Mouse (Mus musculus) kidney, adult 2 months (tissue): Measurements from ENCODE around the gene Slc22a17.

Experiments used
- CTCF ChIP-seq: fragments of 200-500 bp; conservative IDR thresholded peaks from 2 replicates; pipeline ENCODE4 v1.5.1; 2011; ENCODE audit warnings: low read depth, mild to moderate bottlenecking, control low read depth, low read length, moderate library complexity, mixed read lengths; ENCODE audit not compliant: insufficient read depth, insufficient read length
- POLR2A ChIP-seq: fragments of 200-500 bp; IDR thresholded peaks from one replicate; pipeline ENCODE4 v1.6.1; 2011; ENCODE audit warnings: low read depth, low read length, control low read depth

- TF ChIP-seq CTCF (no peak), POLR2A (no peak)
These were observed 42.5 kb upstream of the Slc22a17 start for GRCm38 (mm10) chr14:54955481-54955880.
